Mouse (Mus musculus): ENCODE measurements around the gene Erlec1. TPM values are rescaled to one million over a fixed set of nuclear protein-coding genes. Genes with fewer than 3 reads are reported as not detected.

Erlec1 gene
- 8.7 and 9.3 TPM in 2 replicates for polyA plus RNA-seq (2015; fragmentation: Nextera tagmentation; extraction: Ambion mirVana)

GRCm38 (mm10) chr11:30954279-30954725 lies at the start of gene Erlec1:
Erlec1 (minus strand) TSS chr11:30954335.
- WGBS: under 1% methylated on average over 39 of the region's 40 CpGs
- Histone ChIP-seq H3K9ac (replicated peaks; ENCODE audit: low read depth, low read length) (peak within 1 kb of the TSS; percentile 92), H3K4me1 (replicated peaks; ENCODE audit: control insufficient read depth, insufficient read depth, low read length) (peaks cover 13% of the 10 kb centered on the region), H3K9me3 (ENCODE audit: control insufficient read depth, low read length) (peaks cover 9% of the 10 kb centered on the region), H3K36me3 (ENCODE audit: control insufficient read depth, insufficient read depth) (peaks cover 16% of the 10 kb centered on the region), H3K4me2 (ENCODE audit: low read length) (peak within 1 kb of the TSS; percentile 85), H3K4me3 (replicated peaks; ENCODE audit: low read length) (peak within 1 kb of the TSS; percentile 93), H3K27ac (ENCODE audit: low read length) (peak within 1 kb of the TSS; percentile 82), H3K27me3 (replicated peaks; ENCODE audit: control insufficient read depth, insufficient read depth, low read length) (no peaks in the 10 kb centered on the region)
- ATAC-seq: peak; percentile 100

- Histone ChIP-seq H3K9ac (replicated peaks; ENCODE audit: low read depth, low read length) (no peak overlapping the region), H3K27ac (ENCODE audit: low read length) (no peak overlapping the region), H3K4me3 (replicated peaks; ENCODE audit: low read length) (no peak overlapping the region), H3K36me3 (ENCODE audit: control insufficient read depth, insufficient read depth) (no peaks in the 10 kb centered on the region), H3K4me2 (ENCODE audit: low read length) (no peak overlapping the region), H3K4me1 (replicated peaks; ENCODE audit: control insufficient read depth, insufficient read depth, low read length) (no peaks in the 10 kb centered on the region), H3K27me3 (replicated peaks; ENCODE audit: control insufficient read depth, insufficient read depth, low read length) (no peaks in the 10 kb centered on the region), H3K9me3 (ENCODE audit: control insufficient read depth, low read length) (no peaks in the 10 kb centered on the region)
- 96% methylated on average over 4 of the region's 4 CpGs for WGBS
- ATAC-seq: no peak
These were observed 47.2 kb upstream of the Erlec1 start for GRCm38 (mm10) chr11:31001169-31001908.

GRCm38 (mm10) chr11:31000028-31000427 lies 45.9 kb upstream of the Erlec1 start:
- H3K9ac ChIP-seq (replicated peaks; ENCODE audit: low read depth, low read length): no peak overlapping the region
- H3K36me3 ChIP-seq (ENCODE audit: control insufficient read depth, insufficient read depth): no peaks in the 10 kb centered on the region
- no peak overlapping the region for H3K4me2 ChIP-seq (ENCODE audit: low read length)
- 97% methylated on average over 2 of the region's 2 CpGs for WGBS
- H3K4me3 ChIP-seq (replicated peaks; ENCODE audit: low read length): no peak overlapping the region
- no peaks in the 10 kb centered on the region for H3K9me3 ChIP-seq (ENCODE audit: control insufficient read depth, low read length)
- H3K4me1 ChIP-seq (replicated peaks; ENCODE audit: control insufficient read depth, insufficient read depth, low read length): no peaks in the 10 kb centered on the region
- H3K27me3 ChIP-seq (replicated peaks; ENCODE audit: control insufficient read depth, insufficient read depth, low read length): no peaks in the 10 kb centered on the region
- no peak overlapping the region for H3K27ac ChIP-seq (ENCODE audit: low read length)
- no peak for ATAC-seq

- Histone ChIP-seq H3K9me3 (ENCODE audit: control insufficient read depth, low read length) (no peaks in the 10 kb centered on the region), H3K36me3 (ENCODE audit: control insufficient read depth, insufficient read depth) (no peaks in the 10 kb centered on the region), H3K4me1 (replicated peaks; ENCODE audit: control insufficient read depth, insufficient read depth, low read length) (no peaks in the 10 kb centered on the region), H3K27me3 (replicated peaks; ENCODE audit: control insufficient read depth, insufficient read depth, low read length) (no peaks in the 10 kb centered on the region), H3K27ac (ENCODE audit: low read length) (no peak overlapping the region), H3K9ac (replicated peaks; ENCODE audit: low read depth, low read length) (no peak overlapping the region), H3K4me2 (ENCODE audit: low read length) (no peak overlapping the region), H3K4me3 (replicated peaks; ENCODE audit: low read length) (no peak overlapping the region)
- ATAC-seq: no peak
- over 99% methylated on average over 2 of the region's 2 CpGs for WGBS
These were observed 44.6 kb upstream of the Erlec1 start for GRCm38 (mm10) chr11:30998704-30999103.

- Histone ChIP-seq H3K4me1 (replicated peaks; ENCODE audit: control insufficient read depth, insufficient read depth, low read length) (no peaks in the 10 kb centered on the region), H3K4me3 (replicated peaks; ENCODE audit: low read length) (no peak overlapping the region), H3K27ac (ENCODE audit: low read length) (no peak overlapping the region), H3K27me3 (replicated peaks; ENCODE audit: control insufficient read depth, insufficient read depth, low read length) (no peaks in the 10 kb centered on the region), H3K9me3 (ENCODE audit: control insufficient read depth, low read length) (no peaks in the 10 kb centered on the region), H3K4me2 (ENCODE audit: low read length) (no peak overlapping the region), H3K9ac (replicated peaks; ENCODE audit: low read depth, low read length) (no peak overlapping the region), H3K36me3 (ENCODE audit: control insufficient read depth, insufficient read depth) (no peaks in the 10 kb centered on the region)
- WGBS: 95% methylated on average over 5 of the region's 5 CpGs
- no peak for ATAC-seq
These were observed 44.1 kb upstream of the Erlec1 start for GRCm38 (mm10) chr11:30998199-30998598.

GRCm38 (mm10) chr11:30996670-30997069 lies 42.5 kb upstream of the Erlec1 start:
- no peaks in the 10 kb centered on the region for H3K36me3 ChIP-seq (ENCODE audit: control insufficient read depth, insufficient read depth)
- no peaks in the 10 kb centered on the region for H3K4me1 ChIP-seq (replicated peaks; ENCODE audit: control insufficient read depth, insufficient read depth, low read length)
- H3K4me3 ChIP-seq (replicated peaks; ENCODE audit: low read length): no peak overlapping the region
- no peaks in the 10 kb centered on the region for H3K27me3 ChIP-seq (replicated peaks; ENCODE audit: control insufficient read depth, insufficient read depth, low read length)
- WGBS: 93% methylated on average over 3 of the region's 3 CpGs
- no peak for ATAC-seq
- H3K27ac ChIP-seq (ENCODE audit: low read length): no peak overlapping the region
- no peak overlapping the region for H3K9ac ChIP-seq (replicated peaks; ENCODE audit: low read depth, low read length)
- no peaks in the 10 kb centered on the region for H3K9me3 ChIP-seq (ENCODE audit: control insufficient read depth, low read length)
- no peak overlapping the region for H3K4me2 ChIP-seq (ENCODE audit: low read length)

GRCm38 (mm10) chr11:30986625-30987017 lies 32.5 kb upstream of the Erlec1 start:
- WGBS: 0% methylated on average over 2 of the region's 2 CpGs
- Histone ChIP-seq H3K9ac (replicated peaks; ENCODE audit: low read depth, low read length) (peak overlapping the region; percentile 65), H3K9me3 (ENCODE audit: control insufficient read depth, low read length) (no peaks in the 10 kb centered on the region), H3K27ac (ENCODE audit: low read length) (peak overlapping the region; percentile 62), H3K36me3 (ENCODE audit: control insufficient read depth, insufficient read depth) (no peaks in the 10 kb centered on the region), H3K4me1 (replicated peaks; ENCODE audit: control insufficient read depth, insufficient read depth, low read length) (peaks cover 6% of the 10 kb centered on the region), H3K4me2 (ENCODE audit: low read length) (peak overlapping the region; percentile 70), H3K27me3 (replicated peaks; ENCODE audit: control insufficient read depth, insufficient read depth, low read length) (no peaks in the 10 kb centered on the region), H3K4me3 (replicated peaks; ENCODE audit: low read length) (peak overlapping the region; percentile 54)
- ATAC-seq: peak; percentile 83

GRCm38 (mm10) chr11:30985877-30986624 lies 31.9 kb upstream of the Erlec1 start, which contains the start of gene Chac2:
Chac2 (minus strand) TSS chr11:30986350.
- H3K27ac ChIP-seq (ENCODE audit: low read length): peak within 1 kb of the TSS; percentile 62
- no peaks in the 10 kb centered on the region for H3K36me3 ChIP-seq (ENCODE audit: control insufficient read depth, insufficient read depth)
- peak within 1 kb of the TSS; percentile 65 for H3K9ac ChIP-seq (replicated peaks; ENCODE audit: low read depth, low read length)
- H3K9me3 ChIP-seq (ENCODE audit: control insufficient read depth, low read length): no peaks in the 10 kb centered on the region
- H3K27me3 ChIP-seq (replicated peaks; ENCODE audit: control insufficient read depth, insufficient read depth, low read length): no peaks in the 10 kb centered on the region
- ATAC-seq: peak; percentile 98
- H3K4me2 ChIP-seq (ENCODE audit: low read length): peak within 1 kb of the TSS; percentile 70
- H3K4me1 ChIP-seq (replicated peaks; ENCODE audit: control insufficient read depth, insufficient read depth, low read length): peaks cover 6% of the 10 kb centered on the region
- peak within 1 kb of the TSS; percentile 54 for H3K4me3 ChIP-seq (replicated peaks; ENCODE audit: low read length)
- under 1% methylated on average over 22 of the region's 22 CpGs for WGBS

- no peak overlapping the region for H3K4me2 ChIP-seq (ENCODE audit: low read length)
- H3K27ac ChIP-seq (ENCODE audit: low read length): no peak overlapping the region
- H3K9ac ChIP-seq (replicated peaks; ENCODE audit: low read depth, low read length): no peak overlapping the region
- H3K9me3 ChIP-seq (ENCODE audit: control insufficient read depth, low read length): no peaks in the 10 kb centered on the region
- H3K36me3 ChIP-seq (ENCODE audit: control insufficient read depth, insufficient read depth): no peaks in the 10 kb centered on the region
- ATAC-seq: no peak
- WGBS: 48% methylated on average over 2 of the region's 2 CpGs
- H3K4me3 ChIP-seq (replicated peaks; ENCODE audit: low read length): no peak overlapping the region
- peaks cover 6% of the 10 kb centered on the region for H3K4me1 ChIP-seq (replicated peaks; ENCODE audit: control insufficient read depth, insufficient read depth, low read length)
- no peaks in the 10 kb centered on the region for H3K27me3 ChIP-seq (replicated peaks; ENCODE audit: control insufficient read depth, insufficient read depth, low read length)
These were observed 31.1 kb upstream of the Erlec1 start for GRCm38 (mm10) chr11:30985237-30985636.

All from forebrain, embryonic 16.5 days (tissue).